Mouse (Mus musculus) adrenal gland, postnatal 36 days (tissue): ENCODE measurements at regions not wholly inside any gene's neighbourhood (a gene's known extent, or its start where the extent isn't known, plus 50 kb on each side); places are given as distances from the start of the nearest gene placed in this dataset.
A peak's percentile ranks its signal among the peaks of the same experiment; 100 is the strongest.
"Not testable (repeated sequence)": the region's sequence is repeated elsewhere in the genome, so short reads cannot be mapped to it uniquely, and the experiment has no call there.

ENCODE experiments used
- DNase-seq, 2 experiments: peaks; one replicate each; pipeline ENCODE4 v3.0.0; 2021; ENCODE audit warnings: mixed read lengths in 1 of 2

GRCm38 (mm10) chr14:96908737-96909136 lies 389.8 kb upstream of the Klhl1 start:
- DNase-seq, result no peak

- no peak for DNase-seq
Observed at GRCm38 (mm10) chr14:96879701-96880100, 360.8 kb upstream of the Klhl1 start.

- no peak for DNase-seq
Observed at GRCm38 (mm10) chr14:96871969-96872368, 353.1 kb upstream of the Klhl1 start.

- DNase-seq, result no peak
Observed at GRCm38 (mm10) chr14:96838910-96839309, 320.0 kb upstream of the Klhl1 start.

GRCm38 (mm10) chr14:96825083-96825482 lies 306.2 kb upstream of the Klhl1 start:
- DNase-seq, result no peak

- no peak for DNase-seq
Observed at GRCm38 (mm10) chr14:96815665-96816064, 296.8 kb upstream of the Klhl1 start.

- no peak for DNase-seq
Observed at GRCm38 (mm10) chr14:96805284-96805683, 286.4 kb upstream of the Klhl1 start.

GRCm38 (mm10) chr14:96794806-96795205 lies 275.9 kb upstream of the Klhl1 start:
- no peak for DNase-seq

- DNase-seq, result no peak
Observed at GRCm38 (mm10) chr14:96787917-96788316, 269.0 kb upstream of the Klhl1 start.

- DNase-seq, result no peak
Observed at GRCm38 (mm10) chr14:96787286-96787685, 268.4 kb upstream of the Klhl1 start.

GRCm38 (mm10) chr14:96775801-96776200 lies 256.9 kb upstream of the Klhl1 start:
- DNase-seq, result no peak

- peak in 1 of 2 experiments; percentile 2 for DNase-seq
Observed at GRCm38 (mm10) chr14:96760591-96760990, 241.7 kb upstream of the Klhl1 start.

GRCm38 (mm10) chr14:96733211-96733610 lies 214.3 kb upstream of the Klhl1 start:
- DNase-seq, result no peak

GRCm38 (mm10) chr14:96697086-96697485 lies 178.2 kb upstream of the Klhl1 start:
- DNase-seq, result no peak

- DNase-seq, result no peak
Observed at GRCm38 (mm10) chr14:96690923-96691322, 172.0 kb upstream of the Klhl1 start.

- no peak for DNase-seq
Observed at GRCm38 (mm10) chr14:96683943-96684342, 165.0 kb upstream of the Klhl1 start.

- no peak for DNase-seq
Observed at GRCm38 (mm10) chr14:96681740-96682139, 162.8 kb upstream of the Klhl1 start.

- DNase-seq, result no peak
Observed at GRCm38 (mm10) chr14:96676213-96676612, 157.3 kb upstream of the Klhl1 start.

- DNase-seq, result no peak
Observed at GRCm38 (mm10) chr14:96668635-96669034, 149.7 kb upstream of the Klhl1 start.

- no peak for DNase-seq
Observed at GRCm38 (mm10) chr14:96656500-96656899, 137.6 kb upstream of the Klhl1 start.

- no peak for DNase-seq
Observed at GRCm38 (mm10) chr14:96630291-96630690, 111.4 kb upstream of the Klhl1 start.

- DNase-seq, result no peak
Observed at GRCm38 (mm10) chr14:96606736-96607135, 87.8 kb upstream of the Klhl1 start.

- DNase-seq, result not testable (repeated sequence)
Observed at GRCm38 (mm10) chr14:96601092-96601491, 82.2 kb upstream of the Klhl1 start.

GRCm38 (mm10) chr14:96592051-96592450 lies 73.1 kb upstream of the Klhl1 start:
- no peak for DNase-seq
